Mouse (Mus musculus): ENCODE measurements around the gene Gm3045. TPM values are rescaled to one million over a fixed set of nuclear protein-coding genes. Genes with fewer than 3 reads are reported as not detected.

Gm3045 gene
- polyA plus RNA-seq, 1 experiment from 2014 or later, result not detected

GRCm38 (mm10) chr13:56404511-56405140 is 21.8 kb upstream of the Gm3045 start:
- no peaks in the 10 kb centered on the region for H3K36me3 ChIP-seq (ENCODE audit: insufficient read depth, low read length)
- no peak overlapping the region for H3K27ac ChIP-seq (ENCODE audit: low read length)
- WGBS, result 67% methylated on average over 6 of the region's 6 CpGs
- H3K4me1 ChIP-seq (ENCODE audit: insufficient read depth, low read length), result no peaks in the 10 kb centered on the region
- no peak overlapping the region for H3K9ac ChIP-seq (replicated peaks; ENCODE audit: low read length)
- no peaks in the 10 kb centered on the region for H3K27me3 ChIP-seq (ENCODE audit: insufficient read depth, low read length)
- no peak overlapping the region for H3K4me2 ChIP-seq (replicated peaks; ENCODE audit: low read depth, low read length)
- H3K4me3 ChIP-seq (ENCODE audit: low read length), result no peak overlapping the region
- ATAC-seq (ENCODE audit: low FRiP score, low TSS enrichment), result no peak
- H3K9me3 ChIP-seq (ENCODE audit: low read length), result no peaks in the 10 kb centered on the region

GRCm38 (mm10) chr13:56412286-56412873 is 14.0 kb upstream of the Gm3045 start:
- Histone ChIP-seq H3K4me3 (ENCODE audit: low read length) (no peak overlapping the region), H3K9ac (replicated peaks; ENCODE audit: low read length) (no peak overlapping the region), H3K9me3 (ENCODE audit: low read length) (peaks cover 6% of the 10 kb centered on the region; the same call in 1 of the 2 replicates), H3K27me3 (ENCODE audit: insufficient read depth, low read length) (no peaks in the 10 kb centered on the region), H3K36me3 (ENCODE audit: insufficient read depth, low read length) (no peaks in the 10 kb centered on the region), H3K4me2 (replicated peaks; ENCODE audit: low read depth, low read length) (no peak overlapping the region), H3K4me1 (ENCODE audit: insufficient read depth, low read length) (no peaks in the 10 kb centered on the region), H3K27ac (ENCODE audit: low read length) (no peak overlapping the region)
- no peak for ATAC-seq (ENCODE audit: low FRiP score, low TSS enrichment)
- WGBS, result 69% methylated on average over 9 of the region's 9 CpGs

- WGBS, result 33% methylated on average over 13 of the region's 13 CpGs
These were observed 7.5 kb upstream of the Gm3045 start for GRCm38 (mm10) chr13:56418685-56419483.

GRCm38 (mm10) chr13:56419538-56419937 is 6.9 kb upstream of the Gm3045 start:
- ATAC-seq (ENCODE audit: low FRiP score, low TSS enrichment), result no peak
- Histone ChIP-seq H3K4me3 (ENCODE audit: low read length) (no peak overlapping the region), H3K4me2 (replicated peaks; ENCODE audit: low read depth, low read length) (no peak overlapping the region), H3K4me1 (ENCODE audit: insufficient read depth, low read length) (no peaks in the 10 kb centered on the region), H3K9ac (replicated peaks; ENCODE audit: low read length) (no peak overlapping the region), H3K27me3 (ENCODE audit: insufficient read depth, low read length) (peaks cover 3% of the 10 kb centered on the region), H3K36me3 (ENCODE audit: insufficient read depth, low read length) (no peaks in the 10 kb centered on the region), H3K27ac (ENCODE audit: low read length) (no peak overlapping the region), H3K9me3 (ENCODE audit: low read length) (no peaks in the 10 kb centered on the region)
- 68% methylated on average over 6 of the region's 6 CpGs for WGBS

More at GRCm38 (mm10) chr13:56418685-56419483, 7.5 kb upstream of the Gm3045 start:
- Histone ChIP-seq H3K4me2 (replicated peaks; ENCODE audit: low read depth, low read length) (no peak overlapping the region), H3K4me3 (ENCODE audit: low read length) (no peak overlapping the region), H3K36me3 (ENCODE audit: insufficient read depth, low read length) (no peaks in the 10 kb centered on the region), H3K27me3 (ENCODE audit: insufficient read depth, low read length) (no peaks in the 10 kb centered on the region; the same call in none of the 2 replicates), H3K9me3 (ENCODE audit: low read length) (peaks cover under 1% of the 10 kb centered on the region; the same call in 1 of the 2 replicates), H3K27ac (ENCODE audit: low read length) (no peak overlapping the region), H3K9ac (replicated peaks; ENCODE audit: low read length) (no peak overlapping the region), H3K4me1 (ENCODE audit: insufficient read depth, low read length) (no peaks in the 10 kb centered on the region)
- no peak for ATAC-seq (ENCODE audit: low FRiP score, low TSS enrichment)

GRCm38 (mm10) chr13:56422072-56422723 is 4.2 kb upstream of the Gm3045 start:
- no peak overlapping the region for H3K9ac ChIP-seq (replicated peaks; ENCODE audit: low read length)
- H3K9me3 ChIP-seq (ENCODE audit: low read length), result no peaks in the 10 kb centered on the region
- H3K27me3 ChIP-seq (ENCODE audit: insufficient read depth, low read length), result peaks cover 7% of the 10 kb centered on the region
- ATAC-seq (ENCODE audit: low FRiP score, low TSS enrichment), result no peak; the same call in 1 of the 2 replicates
- no peak overlapping the region for H3K27ac ChIP-seq (ENCODE audit: low read length)
- peak overlapping the region; percentile 11; the same call in 1 of the 2 replicates for H3K4me2 ChIP-seq (replicated peaks; ENCODE audit: low read depth, low read length)
- 25% methylated on average over 16 of the region's 16 CpGs for WGBS
- no peaks in the 10 kb centered on the region for H3K4me1 ChIP-seq (ENCODE audit: insufficient read depth, low read length)
- H3K36me3 ChIP-seq (ENCODE audit: insufficient read depth, low read length), result no peaks in the 10 kb centered on the region
- no peak overlapping the region for H3K4me3 ChIP-seq (ENCODE audit: low read length)

GRCm38 (mm10) chr13:56425931-56426330 is 463 bp upstream of the Gm3045 start:
- Histone ChIP-seq H3K9ac (replicated peaks; ENCODE audit: low read length) (no peak overlapping the region), H3K27ac (ENCODE audit: low read length) (no peak overlapping the region), H3K4me2 (replicated peaks; ENCODE audit: low read depth, low read length) (no peak overlapping the region), H3K27me3 (ENCODE audit: insufficient read depth, low read length) (peaks cover 11% of the 10 kb centered on the region), H3K36me3 (ENCODE audit: insufficient read depth, low read length) (no peaks in the 10 kb centered on the region), H3K4me3 (ENCODE audit: low read length) (no peak overlapping the region), H3K4me1 (ENCODE audit: insufficient read depth, low read length) (no peaks in the 10 kb centered on the region), H3K9me3 (ENCODE audit: low read length) (no peaks in the 10 kb centered on the region)
- WGBS, result 83% methylated on average over 7 of the region's 7 CpGs
- no peak for ATAC-seq (ENCODE audit: low FRiP score, low TSS enrichment)

GRCm38 (mm10) chr13:56428724-56429500 is 2.5 kb downstream of the Gm3045 start:
- H3K27me3 ChIP-seq (ENCODE audit: insufficient read depth, low read length), result peaks cover 11% of the 10 kb centered on the region
- H3K9me3 ChIP-seq (ENCODE audit: low read length), result no peaks in the 10 kb centered on the region
- 27% methylated on average over 16 of the region's 16 CpGs for WGBS
- H3K4me1 ChIP-seq (ENCODE audit: insufficient read depth, low read length), result peaks cover 3% of the 10 kb centered on the region; the same call in 1 of the 2 replicates
- H3K27ac ChIP-seq (ENCODE audit: low read length), result no peak overlapping the region
- H3K36me3 ChIP-seq (ENCODE audit: insufficient read depth, low read length), result no peaks in the 10 kb centered on the region
- H3K9ac ChIP-seq (replicated peaks; ENCODE audit: low read length), result peak overlapping the region; percentile 23; the same call in 1 of the 2 replicates
- ATAC-seq (ENCODE audit: low FRiP score, low TSS enrichment), result peak; percentile 87
- no peak overlapping the region for H3K4me3 ChIP-seq (ENCODE audit: low read length)
- no peak overlapping the region for H3K4me2 ChIP-seq (replicated peaks; ENCODE audit: low read depth, low read length)

- Histone ChIP-seq H3K27me3 (ENCODE audit: insufficient read depth, low read length) (peaks cover 26% of the 10 kb centered on the region), H3K36me3 (ENCODE audit: insufficient read depth, low read length) (no peaks in the 10 kb centered on the region), H3K27ac (ENCODE audit: low read length) (no peak overlapping the region), H3K9me3 (ENCODE audit: low read length) (no peaks in the 10 kb centered on the region), H3K4me1 (ENCODE audit: insufficient read depth, low read length) (peaks cover 11% of the 10 kb centered on the region), H3K4me2 (replicated peaks; ENCODE audit: low read depth, low read length) (no peak overlapping the region), H3K9ac (replicated peaks; ENCODE audit: low read length) (no peak overlapping the region), H3K4me3 (ENCODE audit: low read length) (no peak overlapping the region)
- ATAC-seq (ENCODE audit: low FRiP score, low TSS enrichment), result no peak
- 83% methylated on average over 11 of the region's 12 CpGs for WGBS
These were observed 6.1 kb downstream of the Gm3045 start for GRCm38 (mm10) chr13:56432496-56432895.

- H3K4me2 ChIP-seq (replicated peaks; ENCODE audit: low read depth, low read length), result no peak overlapping the region; the same call in 1 of the 2 replicates
- H3K9me3 ChIP-seq (ENCODE audit: low read length), result no peaks in the 10 kb centered on the region
- peaks cover 34% of the 10 kb centered on the region for H3K27me3 ChIP-seq (ENCODE audit: insufficient read depth, low read length)
- H3K9ac ChIP-seq (replicated peaks; ENCODE audit: low read length), result peak overlapping the region; percentile 39
- H3K4me3 ChIP-seq (ENCODE audit: low read length), result no peak overlapping the region
- H3K36me3 ChIP-seq (ENCODE audit: insufficient read depth, low read length), result no peaks in the 10 kb centered on the region
- H3K27ac ChIP-seq (ENCODE audit: low read length), result no peak overlapping the region
- WGBS, result 16% methylated on average over 10 of the region's 10 CpGs
- peaks cover 20% of the 10 kb centered on the region for H3K4me1 ChIP-seq (ENCODE audit: insufficient read depth, low read length)
- ATAC-seq (ENCODE audit: low FRiP score, low TSS enrichment), result no peak
These were observed 7.1 kb downstream of the Gm3045 start for GRCm38 (mm10) chr13:56433466-56433865.
